Mouse (Mus musculus): ENCODE results near the gene Dnaic2. TPM values are rescaled to one million over a fixed set of nuclear protein-coding genes. Genes with fewer than 3 reads are reported as not detected.

Gene Dnaic2
- total and polyA plus RNA-seq, 3 experiments = 0.59 to 0.93 (median 0.83) TPM

GRCm38 (mm10) chr11:114728333-114728732 is 1.1 kb downstream of the Dnaic2 start:
- no peak overlapping the region for H3K4me3 ChIP-seq (replicated peaks in 1 of 3; ENCODE audit: low read depth in 2 of 3, low read length in 2 of 3, poor library complexity in 1 of 3)
- in situ Hi-C loops (cut with MboI; ENCODE audit: low pct_ligation_motif_present, low pct_unique_long_range_greater_than_20kb, low sequenced_read_pairs) (no loop called here), dilution Hi-C loops (cut with MboI; ENCODE audit: extremely low pct_ligation_motif_present, extremely low pct_unique_long_range_greater_than_20kb, low sequenced_read_pairs) (no loop called here)
- H3K27ac ChIP-seq (ENCODE audit: insufficient read depth, low read depth) = no peak overlapping the region
- H3K79me2 ChIP-seq (replicated peaks; ENCODE audit: control insufficient read depth, extremely low read depth, insufficient read depth, poor library complexity, severe bottlenecking) = no peaks in the 10 kb centered on the region
- H3K36me3 ChIP-seq (replicated peaks in 1 of 2; ENCODE audit: control insufficient read depth in 1 of 2, insufficient read depth in 1 of 2, low read length in 1 of 2) = no peaks in the 10 kb centered on the region
- TF ChIP-seq KAT2A (IDR thresholded peaks at IDR 0.05; ENCODE audit: insufficient replicate concordance, low read length) (no peak), MXI1 (IDR thresholded peaks at IDR 0.05; ENCODE audit: low read depth, low read length) (no peak), USF1 (IDR thresholded peaks at IDR 0.05; ENCODE audit: low read depth, low read length) (no peak), BHLHE40 (IDR thresholded peaks at IDR 0.05; ENCODE audit: low read depth, low read length) (no peak), RAD21 (IDR thresholded peaks at IDR 0.05; ENCODE audit: low read depth, low read length) (no peak), UBTF (IDR thresholded peaks at IDR 0.05; ENCODE audit: low read depth, low read length) (no peak), POLR2AphosphoS2 (IDR thresholded peaks at IDR 0.05; ENCODE audit: low read depth, low read length) (no peak), ZMIZ1 (IDR thresholded peaks at IDR 0.05; ENCODE audit: low read depth, low read length) (no peak), JUND (conservative IDR thresholded peaks at IDR 0.05; ENCODE audit: low read depth, low read length) (no peak), ZKSCAN1 (IDR thresholded peaks at IDR 0.05; ENCODE audit: borderline replicate concordance, low read depth, low read length) (no peak), IRF4 (IDR thresholded peaks at IDR 0.05; ENCODE audit: low read depth, low read length) (no peak), ZC3H11A (IDR thresholded peaks at IDR 0.05; ENCODE audit: low read depth, low read length) (no peak), ELF1 (IDR thresholded peaks at IDR 0.05; ENCODE audit: low read depth, low read length) (no peak)
- peaks cover 8% of the 10 kb centered on the region for H3K9me3 ChIP-seq (replicated peaks; ENCODE audit: low read length)
- no peak overlapping the region for H3K9ac ChIP-seq (ENCODE audit: insufficient read depth, low read depth)
- H3K4me2 ChIP-seq (ENCODE audit: insufficient read depth, low read depth, poor library complexity, severe bottlenecking) = no peak overlapping the region
- peaks cover 26% of the 10 kb centered on the region for H3K27me3 ChIP-seq (replicated peaks)
- H3K4me1 ChIP-seq (ENCODE audit: control insufficient read depth in 1 of 2, insufficient read depth in 2 of 2) = peaks cover 6 to 11% of the 10 kb centered on the region in 2 experiments; a peak in 3 of 4 replicates
- no peak for DNase-seq (ENCODE audit: extremely low read depth)

GRCm38 (mm10) chr11:114729832-114730363 is 2.7 kb downstream of the Dnaic2 start:
- in situ Hi-C loops (cut with MboI; ENCODE audit: low pct_ligation_motif_present, low pct_unique_long_range_greater_than_20kb, low sequenced_read_pairs) = loop anchor here (5.0 kb wide), 1 partner anchor 58 kb away; no protein-coding TSS in a partner anchor
- Histone ChIP-seq H3K4me2 (ENCODE audit: insufficient read depth, low read depth, poor library complexity, severe bottlenecking) (no peak overlapping the region), H3K9ac (ENCODE audit: insufficient read depth, low read depth) (no peak overlapping the region), H3K4me1 (ENCODE audit: control insufficient read depth in 1 of 2, insufficient read depth in 2 of 2) (peaks cover 0 to 9% of the 10 kb centered on the region in 2 experiments; a peak in 2 of 4 replicates), H3K4me3 (replicated peaks in 1 of 3; ENCODE audit: low read depth in 2 of 3, low read length in 2 of 3, poor library complexity in 1 of 3) (no peak overlapping the region), H3K27ac (ENCODE audit: insufficient read depth, low read depth) (no peak overlapping the region), H3K79me2 (replicated peaks; ENCODE audit: control insufficient read depth, extremely low read depth, insufficient read depth, poor library complexity, severe bottlenecking) (no peaks in the 10 kb centered on the region), H3K36me3 (replicated peaks in 1 of 2; ENCODE audit: control insufficient read depth in 1 of 2, insufficient read depth in 1 of 2, low read length in 1 of 2) (no peaks in the 10 kb centered on the region), H3K27me3 (replicated peaks) (peaks cover 39% of the 10 kb centered on the region), H3K9me3 (replicated peaks; ENCODE audit: low read length) (peaks cover 8% of the 10 kb centered on the region)
- dilution Hi-C loops (cut with MboI; ENCODE audit: extremely low pct_ligation_motif_present, extremely low pct_unique_long_range_greater_than_20kb, low sequenced_read_pairs) = no loop called here
- no peak for DNase-seq (ENCODE audit: extremely low read depth)
- TF ChIP-seq CHD1 (IDR thresholded peaks at IDR 0.05; ENCODE audit: low read depth, low read length) = no peak
- TF ChIP-seq USF2 (conservative IDR thresholded peaks at IDR 0.05; ENCODE audit: low read depth, low read length) = no peak
- no peak for TF ChIP-seq IRF4 (IDR thresholded peaks at IDR 0.05; ENCODE audit: low read depth, low read length)
- no peak for TF ChIP-seq ELF1 (IDR thresholded peaks at IDR 0.05; ENCODE audit: low read depth, low read length)
- no peak for TF ChIP-seq HCFC1 (IDR thresholded peaks at IDR 0.05; ENCODE audit: low read depth, low read length)
- no peak for TF ChIP-seq MYC (IDR thresholded peaks at IDR 0.05; ENCODE audit: low read depth, low read length)
- TF ChIP-seq EP300 (IDR thresholded peaks at IDR 0.05; ENCODE audit: low read length) = no peak
- TF ChIP-seq ETS1 (conservative IDR thresholded peaks at IDR 0.05; ENCODE audit: low read depth, low read length) = no peak
- TF ChIP-seq NRF1 (IDR thresholded peaks at IDR 0.05; ENCODE audit: low read depth, low read length) = no peak
- TF ChIP-seq E2F4 (IDR thresholded peaks at IDR 0.05; ENCODE audit: insufficient replicate concordance, low read depth, low read length) = no peak
- no peak for TF ChIP-seq ZMIZ1 (IDR thresholded peaks at IDR 0.05; ENCODE audit: low read depth, low read length)
- TF ChIP-seq MAZ (IDR thresholded peaks at IDR 0.05; ENCODE audit: low read depth, low read length) = no peak
- no peak for TF ChIP-seq JUN (IDR thresholded peaks at IDR 0.05; ENCODE audit: insufficient read depth, low read depth, low read length)
- no peak for TF ChIP-seq KAT2A (IDR thresholded peaks at IDR 0.05; ENCODE audit: insufficient replicate concordance, low read length)
